ENCODE assay signal across 26 mouse cellular contexts in the genomic region with DNA sequence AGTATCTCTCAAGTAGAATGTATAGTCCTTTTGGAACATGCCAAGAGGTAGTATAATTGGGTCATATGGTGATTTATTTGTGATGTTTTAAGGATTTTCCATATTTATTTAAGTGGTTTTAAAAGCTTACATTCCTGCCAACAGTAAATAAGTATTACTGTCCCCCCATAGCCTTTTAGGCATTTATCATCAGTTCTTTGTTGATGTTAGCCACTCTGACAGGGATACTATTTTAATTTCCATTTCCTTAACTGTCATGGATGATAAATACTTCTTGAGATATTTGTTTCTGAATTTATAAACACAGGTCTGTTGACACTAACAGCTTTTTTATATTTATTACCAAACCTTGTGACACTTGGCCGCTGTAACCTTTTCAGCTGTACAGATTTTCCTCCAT.
A peak's percentile ranks its signal among the peaks of the same experiment; 100 is the strongest.
DNase-seq lines count a peak whose midpoint lies in the region; ATAC-seq lines count a peak whose summit lies in the region.
"Had no signal": no experiment of that assay in that cellular context is flagged by ENCODE, and none has a peak within 500 bp of the region (broad histone marks: within the 10 kb centered on the region; RNA-seq: fewer than 3 reads in every experiment).

No protein-coding gene starts in this region.

- 35% methylated on average over 1 of the region's 1 CpGs for WGBS in kidney, embryonic 16.5 days

- no peak overlapping the region for H3K4me3 ChIP-seq in kidney, embryonic 16.5 days (ENCODE audit: low read length)
- H3K4me3 ChIP-seq: forebrain, embryonic 10.5 days; forebrain, embryonic 13.5 days; heart, adult 2 months; heart, embryonic 10.5 days; heart, embryonic 13.5 days had no signal

- no peak overlapping the region for H3K27ac ChIP-seq in kidney, embryonic 16.5 days (ENCODE audit: low read length)
- H3K27ac ChIP-seq: forebrain, embryonic 10.5 days; forebrain, embryonic 13.5 days; heart, adult 2 months; heart, embryonic 10.5 days; heart, embryonic 13.5 days; hindbrain, embryonic 14.5 days; hindbrain, postnatal 0 days had no signal

- no peaks in the 10 kb centered on the region for H3K9me3 ChIP-seq in kidney, embryonic 16.5 days (ENCODE audit: low read length)
- H3K9me3 ChIP-seq: forebrain, embryonic 10.5 days; forebrain, embryonic 13.5 days; heart, embryonic 10.5 days; heart, embryonic 13.5 days had no signal

- H3K36me3 ChIP-seq in kidney, embryonic 16.5 days (ENCODE audit: insufficient read depth, low read length): no peaks in the 10 kb centered on the region
- H3K36me3 ChIP-seq: forebrain, embryonic 10.5 days; heart, embryonic 10.5 days; heart, embryonic 13.5 days had no signal

- intact Hi-C loops in left cerebral cortex, postnatal 4 days (cut with DNase I): no loop called here

- peak; percentile 3 for DNase-seq in embryo, embryonic 11.5 days (ENCODE audit: low read depth, low spot score)
- no peak for DNase-seq in embryo, embryonic 10 days (ENCODE audit: low spot score)
- no peak for DNase-seq in kidney, postnatal 25 days
- DNase-seq in 3T3-L1 (ENCODE audit: low read depth, low spot score): peak; percentile 1
- peak; percentile 11 for DNase-seq in mesoderm, embryonic 11.5 days (ENCODE audit: low read depth, low spot score)
- DNase-seq in left cerebral cortex, postnatal 4 days: no peak
- DNase-seq: adrenal gland, adult 2 months; adrenal gland, postnatal 14 days; cerebellum, adult 11 months; cerebellum, adult 2 months; cerebellum, adult 9-11 months; cerebellum, postnatal 25 days; gastrocnemius, postnatal 10 days; gastrocnemius, postnatal 36 days; heart, adult 2 months; heart, postnatal 14 days; heart, postnatal 4 days had no signal

- ATAC-seq in kidney, embryonic 16.5 days (ENCODE audit: low FRiP score, low TSS enrichment): peak; percentile 54; the same call in 1 of the 2 replicates
- ATAC-seq: CD4-positive, CD25-positive, alpha-beta regulatory T cell, adult 4 months; forebrain, embryonic 13.5 days; forebrain, embryonic 16.5 days; hindbrain, postnatal 0 days had no signal

- no peaks in the 10 kb centered on the region for H3K4me1 ChIP-seq in kidney, embryonic 16.5 days (ENCODE audit: insufficient read depth, low read length)
- H3K4me1 ChIP-seq: forebrain, embryonic 10.5 days; forebrain, embryonic 13.5 days; heart, embryonic 10.5 days; heart, embryonic 13.5 days had no signal

- H3K9ac ChIP-seq in kidney, embryonic 16.5 days (replicated peaks; ENCODE audit: low read length): no peak overlapping the region
- H3K9ac ChIP-seq: forebrain, embryonic 13.5 days; heart, embryonic 13.5 days; hindbrain, embryonic 14.5 days had no signal

- no peaks in the 10 kb centered on the region for H3K27me3 ChIP-seq in kidney, embryonic 16.5 days (ENCODE audit: insufficient read depth, low read length)
- H3K27me3 ChIP-seq: forebrain, embryonic 13.5 days; heart, embryonic 13.5 days had no signal

- no peak overlapping the region for H3K4me2 ChIP-seq in kidney, embryonic 16.5 days (replicated peaks; ENCODE audit: low read depth, low read length)
- H3K4me2 ChIP-seq: forebrain, embryonic 13.5 days; heart, embryonic 13.5 days; hindbrain, embryonic 14.5 days had no signal

Comparison
In these comparisons a context has a peak if more than half of its experiments do, and no peak if none do; other contexts are left out.
1. DNase-seq: peak in embryo, embryonic 11.5 days (single experiment), 3T3-L1 (single experiment) and mesoderm, embryonic 11.5 days (single experiment); none in embryo, embryonic 10 days (single experiment), kidney, postnatal 25 days (0 of 2) and left cerebral cortex, postnatal 4 days (single experiment).